Mouse (Mus musculus) ES-E14 (cell line): ENCODE results near the gene Osbpl10. TPM values are rescaled to one million over a fixed set of nuclear protein-coding genes. Genes with fewer than 3 reads are reported as not detected.

Source experiments
- DNase-seq: peaks from one replicate; pipeline ENCODE4 v3.0.0-alpha.2; 2013; ENCODE audit warnings: low read depth, low spot score
- H3K27ac ChIP-seq: 2 replicates; pipeline ENCODE4 v1.5.1; 2012; ENCODE audit warnings: low read depth, mild to moderate bottlenecking, low read length, moderate library complexity, mixed read lengths; ENCODE audit not compliant: poor library complexity, insufficient read depth, severe bottlenecking
- H3K36me3 ChIP-seq: 2 replicates; pipeline ENCODE4 v1.6.1; 2012; ENCODE audit warnings: mild to moderate bottlenecking, low read length, moderate library complexity, mixed read lengths; ENCODE audit not compliant: control insufficient read depth, poor library complexity, insufficient read depth, severe bottlenecking
- H3K4me1 ChIP-seq, 2 experiments: fragments of 150-350 bp in 1 of 2; sonication (generic) in 1 of 2; 2 replicates each; pipeline ENCODE4 v1.6.1; 2012; ENCODE audit warnings: low read length in 2 of 2, mild to moderate bottlenecking in 1 of 2, mixed read lengths in 1 of 2; ENCODE audit not compliant: control insufficient read depth in 2 of 2, insufficient read depth in 2 of 2, poor library complexity in 1 of 2
- H3K4me3 ChIP-seq, 2 experiments: fragments of 150-350 bp in 1 of 2; sonication (generic) in 1 of 2; 2 replicates each; pipeline ENCODE4 v1.5.1; 2012; ENCODE audit warnings: low read length in 2 of 2, low read depth in 1 of 2, mild to moderate bottlenecking in 1 of 2, mixed read lengths in 1 of 2; ENCODE audit not compliant: insufficient read depth in 1 of 2, poor library complexity in 1 of 2, severe bottlenecking in 1 of 2
- H3K9ac ChIP-seq: 2 replicates; pipeline ENCODE4 v1.6.1; 2012; ENCODE audit warnings: low read depth, mild to moderate bottlenecking, low read length, mixed read lengths; ENCODE audit not compliant: poor library complexity, insufficient read depth, severe bottlenecking
- H3K9me3 ChIP-seq: fragments of 150-350 bp; sonication (generic); 2 replicates; pipeline ENCODE4 v1.6.1; 2012; ENCODE audit warnings: low read depth, mild to moderate bottlenecking, low read length; ENCODE audit not compliant: control insufficient read depth, insufficient read depth
- CHD2 ChIP-seq: IDR thresholded peaks from 2 replicates; pipeline ENCODE4 v1.6.1; 2014; ENCODE audit warnings: mild to moderate bottlenecking, low read depth, low read length, inconsistent platforms
- HCFC1 ChIP-seq: IDR thresholded peaks from 2 replicates; pipeline ENCODE4 v1.6.1; 2012; ENCODE audit warnings: low read length, inconsistent platforms, borderline replicate concordance; ENCODE audit not compliant: insufficient read depth
- MAFK ChIP-seq: IDR thresholded peaks from 2 replicates; pipeline ENCODE4 v1.6.1; 2014; ENCODE audit warnings: mild to moderate bottlenecking, low read depth, low read length, inconsistent platforms; ENCODE audit not compliant: insufficient read depth
- ZC3H11A ChIP-seq: IDR thresholded peaks from 2 replicates; pipeline ENCODE4 v1.6.1; 2012; ENCODE audit warnings: low read depth, mild to moderate bottlenecking, inconsistent platforms, low read length, borderline replicate concordance
- ZNF384 ChIP-seq: IDR thresholded peaks from 2 replicates; pipeline ENCODE4 v1.6.1; 2012; ENCODE audit warnings: low read depth, low read length, inconsistent platforms
- in situ Hi-C, 2 experiments: fragments of 600-800 bp; cut with MboI; formaldehyde crosslinking; loops; one replicate each; pipeline ENCODE4 v1.15.1; 2025; ENCODE audit warnings: low sequenced_read_pairs in 2 of 2, inconsistent platforms in 1 of 2; ENCODE audit not compliant: unreplicated experiment in 2 of 2
- total RNA-seq: library from RNA; depleted of rRNA; stranded (reverse); fragments of 300-350 nt; gene quantifications from 2 replicates; pipeline ENCODE4 v1.2.3, GENCODE M21; 2012

The Osbpl10 gene
- total RNA-seq, 1 experiment = 15.2 TPM

DNA sequence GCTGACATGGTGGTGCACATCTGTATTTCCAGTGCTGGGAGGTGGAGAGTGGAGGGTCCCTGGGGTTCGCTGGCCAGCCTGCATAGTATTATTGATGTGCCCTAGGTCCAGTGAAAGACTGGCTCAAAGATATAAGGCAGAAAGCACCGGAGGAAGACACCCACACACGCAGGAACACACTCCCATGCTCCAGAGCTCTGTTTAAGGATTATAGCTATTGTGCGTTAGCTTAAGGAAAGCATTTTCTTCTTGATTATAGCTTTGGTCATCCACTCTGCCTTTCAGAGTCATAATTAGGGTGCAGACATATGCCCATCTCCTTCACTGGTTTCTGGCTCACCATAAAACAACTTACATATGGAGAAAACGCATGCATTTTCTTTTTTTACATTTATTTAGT, 200.8 kb downstream of the Osbpl10 start:
- in situ Hi-C loops = no loop called here
- Histone ChIP-seq H3K9ac (no peak overlapping the region), H3K9me3 (no peaks in the 10 kb centered on the region), H3K36me3 (peaks cover 5% of the 10 kb centered on the region; the same call in 1 of the 2 replicates), H3K4me1 (no peaks in the 10 kb centered on the region), H3K27ac (no peak overlapping the region), H3K4me3 (no peak overlapping the region)
- DNase-seq = no peak
- TF ChIP-seq ZNF384 (no peak), ZC3H11A (no peak), CHD2 (no peak), HCFC1 (no peak), MAFK (no peak)

DNA sequence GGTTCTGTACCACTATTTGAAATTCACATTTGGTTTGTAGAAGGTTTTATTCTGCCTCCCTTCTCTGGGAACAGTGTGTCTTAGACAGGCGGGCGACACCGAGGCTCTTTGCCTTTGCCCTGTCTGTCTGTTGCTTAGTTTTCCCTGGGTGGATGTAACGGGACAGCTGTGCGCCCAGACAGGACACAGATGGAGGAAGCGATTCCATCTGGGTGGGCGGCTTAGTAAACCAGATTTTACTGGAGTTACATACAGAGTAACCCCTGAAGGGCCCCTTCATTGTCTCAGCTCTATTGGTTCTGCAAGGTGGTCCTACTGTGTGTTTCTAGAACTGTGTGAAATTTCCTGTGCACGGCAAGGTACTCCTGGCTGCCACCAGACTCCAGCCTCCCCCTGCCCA, 201.6 kb downstream of the Osbpl10 start:
- Histone ChIP-seq H3K27ac (no peak overlapping the region), H3K9ac (no peak overlapping the region), H3K36me3 (peaks cover 5% of the 10 kb centered on the region; the same call in 1 of the 2 replicates), H3K4me3 (no peak overlapping the region; a peak in 1 of 4 replicates), H3K4me1 (no peaks in the 10 kb centered on the region), H3K9me3 (no peaks in the 10 kb centered on the region)
- in situ Hi-C loops = no loop called here
- DNase-seq = no peak
- TF ChIP-seq CHD2 (no peak), ZC3H11A (no peak), ZNF384 (no peak), MAFK (no peak), HCFC1 (no peak)

DNA sequence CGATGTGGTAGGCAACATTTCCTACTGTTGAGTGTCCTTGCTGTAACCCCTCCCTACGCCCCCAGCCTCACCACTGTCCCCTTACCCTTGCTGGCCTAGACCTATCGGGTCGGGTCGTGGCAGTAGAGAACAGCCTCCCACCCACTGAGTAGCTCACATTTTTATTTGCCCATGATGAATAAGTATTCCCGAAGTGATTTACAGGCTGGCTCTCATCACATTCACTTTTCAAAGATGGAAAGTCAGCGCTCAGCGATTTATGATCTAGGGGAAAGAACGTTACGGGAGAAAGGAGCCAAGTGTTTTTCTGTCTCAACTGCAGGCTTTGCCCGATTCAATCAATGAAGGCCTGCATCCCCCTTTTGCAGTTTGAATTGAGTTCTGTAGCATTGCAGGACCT, 208.0 kb downstream of the Osbpl10 start:
- TF ChIP-seq ZNF384 (no peak), MAFK (no peak), ZC3H11A (no peak), HCFC1 (no peak), CHD2 (no peak)
- no peak overlapping the region for H3K4me3 ChIP-seq
- H3K9me3 ChIP-seq = no peaks in the 10 kb centered on the region
- no peak overlapping the region for H3K27ac ChIP-seq
- H3K9ac ChIP-seq = no peak overlapping the region
- no peaks in the 10 kb centered on the region; the same call in 1 of the 2 replicates for H3K36me3 ChIP-seq
- no peak for DNase-seq
- in situ Hi-C loops = no loop called here
- no peaks in the 10 kb centered on the region; a peak in 1 of 4 replicates for H3K4me1 ChIP-seq

DNA sequence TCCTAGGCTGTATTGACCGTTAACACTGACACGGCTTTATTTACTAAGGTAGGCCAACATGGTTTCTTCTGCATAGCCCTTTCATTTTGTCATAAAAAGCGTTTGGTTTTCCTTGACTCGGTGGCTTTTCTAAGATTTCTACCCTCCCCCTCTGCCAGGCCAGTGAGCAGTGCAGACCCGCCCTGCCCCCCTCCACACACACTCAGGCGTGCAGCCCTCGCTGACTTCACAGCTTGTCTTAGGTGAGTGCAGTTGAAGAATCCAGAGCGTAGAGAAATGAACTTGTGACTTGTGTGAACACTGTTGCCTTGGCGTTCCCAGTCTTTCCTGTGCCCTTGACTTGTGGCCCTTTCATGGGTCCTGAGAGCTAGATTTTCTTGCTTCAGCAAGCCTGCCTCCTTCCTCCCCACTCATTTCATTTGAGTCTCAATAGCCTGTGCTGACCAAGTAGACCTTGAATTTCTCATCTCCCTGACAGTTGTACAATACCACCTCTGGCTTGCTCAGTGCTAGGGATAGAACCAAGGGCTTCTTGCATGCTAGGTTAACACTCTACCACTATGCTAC, 212.1 kb downstream of the Osbpl10 start:
- no peaks in the 10 kb centered on the region for H3K9me3 ChIP-seq
- H3K4me1 ChIP-seq = no peaks in the 10 kb centered on the region; a peak in 1 of 4 replicates
- TF ChIP-seq ZNF384 (no peak), HCFC1 (no peak), ZC3H11A (no peak), CHD2 (no peak), MAFK (no peak)
- in situ Hi-C loops = no loop called here
- H3K4me3 ChIP-seq = no peak overlapping the region
- no peaks in the 10 kb centered on the region; the same call in 1 of the 2 replicates for H3K36me3 ChIP-seq
- DNase-seq = no peak
- H3K9ac ChIP-seq = no peak overlapping the region
- no peak overlapping the region for H3K27ac ChIP-seq

DNA sequence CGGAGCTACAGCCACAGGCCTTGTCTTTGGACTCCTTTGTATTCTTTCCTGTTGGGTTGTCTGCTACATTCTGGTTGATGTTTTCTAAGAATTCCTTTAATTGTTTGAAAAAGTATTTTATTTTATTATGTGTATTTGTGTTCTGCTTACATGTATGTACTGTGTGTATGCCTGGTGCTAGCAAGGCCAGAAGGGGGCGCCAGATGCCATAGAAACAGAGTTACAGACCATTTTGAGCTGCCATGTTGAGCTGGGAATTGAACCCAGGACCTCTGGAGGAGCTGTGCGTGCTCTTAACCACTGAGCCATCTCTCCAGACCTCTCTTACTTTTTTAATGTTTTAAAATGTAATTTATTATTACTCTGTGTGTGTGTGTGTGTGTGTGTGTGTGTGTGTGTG, 214.5 kb downstream of the Osbpl10 start:
- Histone ChIP-seq H3K9ac (no peak overlapping the region), H3K4me3 (no peak overlapping the region), H3K4me1 (no peaks in the 10 kb centered on the region), H3K27ac (no peak overlapping the region), H3K36me3 (no peaks in the 10 kb centered on the region), H3K9me3 (no peaks in the 10 kb centered on the region)
- no peak for DNase-seq
- TF ChIP-seq MAFK = no peak
- TF ChIP-seq ZNF384 = no peak
- in situ Hi-C loops = no loop called here
